Mouse (Mus musculus): ENCODE data around the gene Otx2.

Gene Otx2

GRCm38 (mm10) chr14:48668051-48668481 is 5.6 kb downstream of the Otx2 start:
- no peak for DNase-seq

- DNase-seq = no peak
These were observed 6.2 kb downstream of the Otx2 start for GRCm38 (mm10) chr14:48667396-48667795.

GRCm38 (mm10) chr14:48666771-48667170 is 6.8 kb downstream of the Otx2 start:
- no peak for DNase-seq

- DNase-seq = no peak
These were observed 7.6 kb downstream of the Otx2 start for GRCm38 (mm10) chr14:48665816-48666661.

- peak in 1 of 2 experiments; percentile 50 for DNase-seq
These were observed 8.5 kb downstream of the Otx2 start for GRCm38 (mm10) chr14:48664841-48665815.

- DNase-seq = no peak
These were observed 9.4 kb downstream of the Otx2 start for GRCm38 (mm10) chr14:48664001-48664810.

GRCm38 (mm10) chr14:48663531-48663930 is 10.1 kb downstream of the Otx2 start:
- no peak for DNase-seq

- no peak for DNase-seq
These were observed 10.9 kb downstream of the Otx2 start for GRCm38 (mm10) chr14:48662568-48663236.

- no peak for DNase-seq
These were observed 11.7 kb downstream of the Otx2 start for GRCm38 (mm10) chr14:48661646-48662567.

GRCm38 (mm10) chr14:48661151-48661550 is 12.5 kb downstream of the Otx2 start:
- no peak for DNase-seq

GRCm38 (mm10) chr14:48660593-48660992 is 13.0 kb downstream of the Otx2 start:
- DNase-seq = no peak

- no peak for DNase-seq
These were observed 14.0 kb downstream of the Otx2 start for GRCm38 (mm10) chr14:48659661-48660060.

GRCm38 (mm10) chr14:48657241-48657640 is 16.4 kb downstream of the Otx2 start:
- DNase-seq = no peak

- no peak for DNase-seq
These were observed 16.9 kb downstream of the Otx2 start for GRCm38 (mm10) chr14:48656711-48657110.

GRCm38 (mm10) chr14:48655792-48656550 is 17.6 kb downstream of the Otx2 start:
- no peak for DNase-seq

- DNase-seq = peak in 1 of 2 experiments; percentile 42
These were observed 18.4 kb downstream of the Otx2 start for GRCm38 (mm10) chr14:48655073-48655791.

GRCm38 (mm10) chr14:48654551-48655072 is 19.0 kb downstream of the Otx2 start:
- DNase-seq = no peak

- no peak for DNase-seq
These were observed 19.7 kb downstream of the Otx2 start for GRCm38 (mm10) chr14:48653676-48654510.

Measured in kidney, postnatal 25 days (tissue).